Mouse (Mus musculus) gastrocnemius, postnatal 36 days (tissue): ENCODE measurements around the gene Hcrtr1. TPM values are rescaled to one million over a fixed set of nuclear protein-coding genes. Genes with fewer than 3 reads are reported as not detected.
A peak's percentile ranks its signal among the peaks of the same experiment; 100 is the strongest.

Source experiments
- DNase-seq, 2 experiments: peaks; one replicate each; pipeline ENCODE4 v3.0.0; 2022
- intact Hi-C: fragments of 180-260 bp; cut with DNase I; formaldehyde crosslinking; loops from one replicate; pipeline ENCODE4 v1.15.1; 2025
- total RNA-seq, 2 experiments: library from RNA; stranded (reverse); gene quantifications; 2 replicates each; pipeline ENCODE4 v1.2.3; 2021

Gene Hcrtr1
- total RNA-seq, 2 experiments from 2014 or later, result not detected

DNA sequence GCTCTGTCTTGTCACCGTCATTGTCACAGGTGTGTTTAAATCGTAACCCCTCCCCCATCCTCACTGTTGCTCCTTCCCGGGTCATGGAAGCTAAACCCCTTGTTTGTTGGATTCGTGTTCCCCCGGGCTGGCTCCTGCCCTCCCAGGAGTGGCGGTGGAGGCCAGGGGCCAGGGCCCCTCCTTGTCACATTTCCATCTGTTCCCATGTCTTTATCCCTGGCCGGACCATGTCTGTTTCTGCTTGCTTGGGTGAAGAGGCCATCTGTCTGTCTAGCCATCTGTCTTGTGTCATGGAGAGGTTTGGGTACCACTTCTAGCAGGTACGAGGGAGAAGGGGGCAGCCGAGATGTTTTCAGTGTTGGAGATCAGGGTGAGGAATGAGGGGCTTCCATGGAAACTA, 56.9 kb downstream of the Hcrtr1 start:
- intact Hi-C loops, result no loop called here
- no peak for DNase-seq

DNA sequence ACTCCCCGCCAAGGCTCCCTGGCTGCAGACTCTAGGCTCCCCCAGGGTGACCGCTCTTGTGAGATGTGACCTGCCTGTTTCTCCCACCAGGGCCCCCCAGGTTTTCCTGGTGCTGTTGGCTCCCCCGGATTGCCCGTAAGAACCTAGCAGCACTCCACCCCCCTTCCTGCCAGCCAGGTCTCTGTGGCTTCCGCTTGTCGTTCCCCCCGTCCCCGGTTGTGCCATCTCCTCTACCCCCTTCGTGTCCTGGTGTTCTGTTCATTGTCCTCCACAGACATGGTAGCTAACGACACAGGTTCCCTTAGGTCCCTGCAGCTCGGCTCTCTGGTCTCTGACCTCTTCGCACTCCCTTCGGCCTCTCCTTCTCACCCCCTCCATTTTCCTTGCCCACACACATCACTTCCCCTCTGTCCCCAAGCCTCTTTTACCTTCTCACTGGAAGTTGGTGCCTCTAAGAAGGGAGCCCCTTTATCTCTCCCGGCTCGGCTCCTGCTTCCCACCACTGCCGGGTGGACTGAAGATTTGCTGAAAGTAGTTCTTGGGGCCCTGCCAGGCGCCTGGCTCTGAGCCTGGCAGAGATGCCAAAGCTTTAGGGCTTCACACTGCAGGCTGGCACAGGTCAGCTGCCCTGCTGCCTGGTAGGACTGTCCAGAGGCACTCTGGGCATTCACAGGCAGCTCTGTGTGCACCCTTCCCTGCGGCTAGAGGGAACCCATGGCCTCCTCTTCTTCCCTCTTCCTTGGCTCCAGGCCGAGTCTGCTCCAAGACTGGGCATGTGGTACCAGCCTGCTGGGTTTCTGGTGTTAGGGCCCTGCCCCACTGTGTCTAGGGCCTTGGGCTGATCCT, 57.6 kb downstream of the Hcrtr1 start:
- intact Hi-C loops, result no loop called here
- peak; percentile 32 to 52 for DNase-seq

Other genes with a start within 250 kb of the Hcrtr1 start
- gene Spocd1, start 210.1 kb downstream of the Hcrtr1 start, total RNA-seq, result not detected
- 1 to 10 TPM in 1 of 2 experiments, under 1 TPM in 1; 0.54 to 1.2 TPM for gene Adgrb2, start 154.5 kb downstream of the Hcrtr1 start, total RNA-seq
- gene Col16a1, start 91.5 kb downstream of the Hcrtr1 start, total RNA-seq, result 1 to 10 TPM; 6.9 to 7.7 TPM
- gene Pef1, start 36.8 kb downstream of the Hcrtr1 start, total RNA-seq, result 10 to 100 TPM; 32.0 to 34.3 TPM
- 10 to 100 TPM; 17.0 to 28.2 TPM for gene Tinagl1, start 35.8 kb upstream of the Hcrtr1 start, total RNA-seq
- gene Gm853, start 83.0 kb upstream of the Hcrtr1 start, total RNA-seq, result not detected
- 10 to 100 TPM; 55.4 to 76.6 TPM for gene Serinc2, start 139.8 kb upstream of the Hcrtr1 start, total RNA-seq
- 100 to 1,000 TPM; 839 to 956 TPM for gene Fabp3, start 169.2 kb upstream of the Hcrtr1 start, total RNA-seq
- under 1 TPM in 1 of 2 experiments, not detected in 1; 0.77 TPM for gene Gm10570, start 169.3 kb upstream of the Hcrtr1 start, total RNA-seq
- gene Zcchc17, start 220.6 kb upstream of the Hcrtr1 start, total RNA-seq, result 10 to 100 TPM; 38.5 to 41.7 TPM
- gene Snrnp40, start 220.8 kb upstream of the Hcrtr1 start, total RNA-seq, result 10 to 100 TPM; 10.6 to 13.8 TPM